Mouse (Mus musculus) midbrain, embryonic 16.5 days (tissue): ENCODE measurements around the gene Ntan1. TPM values are rescaled to one million over a fixed set of nuclear protein-coding genes. Genes with fewer than 3 reads are reported as not detected.

Experiments used
- ATAC-seq: fragments of 200-750 bp; cut with Nextera tagmentation; 2 replicates; pipeline ENCODE4 v1.8.0; 2017; ENCODE audit warnings: moderate TSS enrichment
- H3K27ac ChIP-seq: fragments of 300-500 bp; sonication (generic); 2 replicates; pipeline ENCODE4 v1.5.1; 2014; ENCODE audit warnings: mild to moderate bottlenecking, low read length, mixed read lengths
- H3K27me3 ChIP-seq: fragments of 300-500 bp; sonication (generic); 2 replicates; pipeline ENCODE4 v1.6.1; 2014; ENCODE audit warnings: low read depth, low read length, mixed read lengths; ENCODE audit not compliant: control insufficient read depth, insufficient read depth
- H3K36me3 ChIP-seq: fragments of 300-500 bp; sonication (generic); 2 replicates; pipeline ENCODE4 v1.6.1; 2014; ENCODE audit warnings: mild to moderate bottlenecking, low read length, moderate library complexity, mixed read lengths; ENCODE audit not compliant: control insufficient read depth, insufficient read depth
- H3K4me1 ChIP-seq: fragments of 300-500 bp; sonication (generic); 2 replicates; pipeline ENCODE4 v1.6.1; 2014; ENCODE audit warnings: mild to moderate bottlenecking, low read length, mixed read lengths; ENCODE audit not compliant: control insufficient read depth, insufficient read depth
- H3K4me2 ChIP-seq: fragments of 300-500 bp; sonication (generic); 2 replicates; pipeline ENCODE4 v1.6.1; 2014; ENCODE audit warnings: mild to moderate bottlenecking, low read length, mixed read lengths
- H3K4me3 ChIP-seq: fragments of 300-500 bp; sonication (generic); 2 replicates; pipeline ENCODE4 v1.5.1; 2014; ENCODE audit warnings: low read depth, mild to moderate bottlenecking, low read length, moderate library complexity, mixed read lengths
- H3K9ac ChIP-seq: fragments of 300-500 bp; sonication (generic); 2 replicates; pipeline ENCODE4 v1.6.1; 2014; ENCODE audit warnings: low read depth, low read length, mixed read lengths
- H3K9me3 ChIP-seq: fragments of 300-500 bp; sonication (generic); replicated peaks from 2 replicates; pipeline ENCODE4 v1.6.1; 2014; ENCODE audit warnings: mild to moderate bottlenecking, low read length, mixed read lengths; ENCODE audit not compliant: control insufficient read depth, poor library complexity, severe bottlenecking
- WGBS: fragments of 180-500 bp; shearing (Covaris S2); extraction: QIAGEN DNeasy Blood & Tissue Kit; methylation state at CpG from one replicate; pipeline ENCODE4 v1.1.7; 2014; 5-methylcytosine and 5-hydroxymethylcytosine counted together
- polyA plus RNA-seq: library from polyadenylated mRNA; unstranded; fragments of >200 nt; fragmentation: Nextera tagmentation; extraction: Ambion mirVana; gene quantifications from 2 replicates; pipeline ENCODE4 v1.2.1, GENCODE M21; 2015

Ntan1 gene
- polyA plus RNA-seq, 1 experiment from 2014 or later = 209 TPM

GRCm38 (mm10) chr16:13820771-13821170 lies 2.1 kb downstream of the Ntan1 start:
- ATAC-seq = no peak
- Histone ChIP-seq H3K9me3 (no peaks in the 10 kb centered on the region), H3K4me1 (peaks cover 20% of the 10 kb centered on the region), H3K4me3 (no peak overlapping the region), H3K36me3 (no peaks in the 10 kb centered on the region), H3K9ac (no peak overlapping the region), H3K27ac (no peak overlapping the region), H3K4me2 (peak overlapping the region; percentile 73), H3K27me3 (no peaks in the 10 kb centered on the region)
- WGBS = 96% methylated on average over 5 of the region's 5 CpGs

GRCm38 (mm10) chr16:13825781-13826490 lies 7.3 kb downstream of the Ntan1 start:
- 85% methylated on average over 7 of the region's 7 CpGs for WGBS
- Histone ChIP-seq H3K9ac (no peak overlapping the region), H3K4me3 (no peak overlapping the region), H3K4me1 (peaks cover 4% of the 10 kb centered on the region), H3K4me2 (no peak overlapping the region), H3K27me3 (no peaks in the 10 kb centered on the region), H3K27ac (no peak overlapping the region), H3K36me3 (peaks cover 29% of the 10 kb centered on the region), H3K9me3 (no peaks in the 10 kb centered on the region)
- ATAC-seq = no peak

GRCm38 (mm10) chr16:13826511-13826910 lies 7.9 kb downstream of the Ntan1 start:
- Histone ChIP-seq H3K27ac (no peak overlapping the region), H3K27me3 (no peaks in the 10 kb centered on the region), H3K36me3 (peaks cover 32% of the 10 kb centered on the region), H3K9ac (no peak overlapping the region), H3K4me3 (no peak overlapping the region), H3K4me1 (peaks cover under 1% of the 10 kb centered on the region; the same call in 1 of the 2 replicates), H3K4me2 (no peak overlapping the region), H3K9me3 (no peaks in the 10 kb centered on the region)
- ATAC-seq = no peak
- 90% methylated on average over 4 of the region's 4 CpGs for WGBS

GRCm38 (mm10) chr16:13830444-13830843 lies 11.8 kb downstream of the Ntan1 start:
- ATAC-seq = no peak
- peaks cover 42% of the 10 kb centered on the region for H3K36me3 ChIP-seq
- H3K9me3 ChIP-seq = no peaks in the 10 kb centered on the region
- H3K4me2 ChIP-seq = no peak overlapping the region
- 91% methylated on average over 10 of the region's 10 CpGs for WGBS
- H3K27ac ChIP-seq = no peak overlapping the region
- H3K27me3 ChIP-seq = no peaks in the 10 kb centered on the region
- H3K4me1 ChIP-seq = no peaks in the 10 kb centered on the region
- no peak overlapping the region for H3K4me3 ChIP-seq
- no peak overlapping the region for H3K9ac ChIP-seq

- ATAC-seq = no peak
- H3K4me2 ChIP-seq = no peak overlapping the region
Measured at GRCm38 (mm10) chr16:13831606-13832005, 13.0 kb downstream of the Ntan1 start.

GRCm38 (mm10) chr16:13834382-13834781 lies 15.7 kb downstream of the Ntan1 start:
- ATAC-seq = no peak
- Histone ChIP-seq H3K9ac (no peak overlapping the region), H3K27me3 (no peaks in the 10 kb centered on the region), H3K4me2 (no peak overlapping the region), H3K27ac (no peak overlapping the region), H3K9me3 (no peaks in the 10 kb centered on the region), H3K4me3 (no peak overlapping the region), H3K36me3 (peaks cover 50% of the 10 kb centered on the region), H3K4me1 (no peaks in the 10 kb centered on the region)
- 97% methylated on average over 5 of the region's 5 CpGs for WGBS

More at GRCm38 (mm10) chr16:13831606-13832005, 13.0 kb downstream of the Ntan1 start:
- Histone ChIP-seq H3K4me3 (no peak overlapping the region), H3K9ac (no peak overlapping the region), H3K9me3 (no peaks in the 10 kb centered on the region), H3K27ac (no peak overlapping the region), H3K27me3 (no peaks in the 10 kb centered on the region), H3K4me1 (no peaks in the 10 kb centered on the region), H3K36me3 (peaks cover 52% of the 10 kb centered on the region)
- WGBS = 89% methylated on average over 5 of the region's 5 CpGs

GRCm38 (mm10) chr16:13840056-13840455 lies 21.4 kb downstream of the Ntan1 start:
- WGBS = 92% methylated on average over 7 of the region's 7 CpGs
- no peak overlapping the region for H3K9ac ChIP-seq
- H3K27ac ChIP-seq = no peak overlapping the region
- peaks cover 44% of the 10 kb centered on the region for H3K36me3 ChIP-seq
- no peaks in the 10 kb centered on the region for H3K27me3 ChIP-seq
- H3K4me2 ChIP-seq = no peak overlapping the region
- H3K4me1 ChIP-seq = no peaks in the 10 kb centered on the region
- no peak overlapping the region for H3K4me3 ChIP-seq
- no peak for ATAC-seq
- no peaks in the 10 kb centered on the region for H3K9me3 ChIP-seq

- Histone ChIP-seq H3K36me3 (peaks cover 46% of the 10 kb centered on the region), H3K27me3 (no peaks in the 10 kb centered on the region), H3K4me3 (no peak overlapping the region), H3K9ac (no peak overlapping the region), H3K27ac (no peak overlapping the region), H3K4me2 (no peak overlapping the region), H3K4me1 (no peaks in the 10 kb centered on the region), H3K9me3 (no peaks in the 10 kb centered on the region)
- ATAC-seq = no peak
- WGBS = 96% methylated on average over 3 of the region's 3 CpGs
Measured at GRCm38 (mm10) chr16:13840956-13841355, 22.3 kb downstream of the Ntan1 start.

GRCm38 (mm10) chr16:13845031-13845430 lies 26.4 kb downstream of the Ntan1 start:
- H3K4me1 ChIP-seq = no peaks in the 10 kb centered on the region
- H3K4me2 ChIP-seq = no peak overlapping the region
- peaks cover 27% of the 10 kb centered on the region for H3K36me3 ChIP-seq
- no peaks in the 10 kb centered on the region for H3K27me3 ChIP-seq
- H3K9me3 ChIP-seq = no peaks in the 10 kb centered on the region
- H3K9ac ChIP-seq = no peak overlapping the region
- H3K27ac ChIP-seq = no peak overlapping the region
- WGBS = 91% methylated on average over 5 of the region's 5 CpGs
- no peak overlapping the region for H3K4me3 ChIP-seq
- no peak for ATAC-seq
